Mouse (Mus musculus) E14TG2a.4 (cell line): ENCODE measurements around the gene Syt15.

Experiments
- CTCF ChIP-seq: conservative IDR thresholded peaks from 2 replicates; pipeline ENCODE4 v1.5.1; 2014; ENCODE audit warnings: low read length
- NANOG ChIP-seq: IDR thresholded peaks from 2 replicates; pipeline ENCODE4 v1.6.1; 2014; ENCODE audit warnings: borderline replicate concordance, low read length, mixed read lengths

- TF ChIP-seq CTCF (no peak), NANOG (no peak)
Measured at GRCm38 (mm10) chr14:34227981-34228380, 8.6 kb downstream of the Syt15 start.
